In genomic region chr10:126987183-126988118, GRCm38 (mm10) we compare ENCODE assay signal across 9 mouse cellular contexts. TPM values are rescaled to one million over a fixed set of nuclear protein-coding genes. Genes with fewer than 3 reads are reported as not detected.
DNase-seq lines count a peak whose midpoint lies in the region; ATAC-seq and TF ChIP-seq lines count a peak whose summit lies in the region.
"Had no signal": no experiment of that assay in that cellular context is flagged by ENCODE, and none has a peak within 500 bp of the region (broad histone marks: within the 10 kb centered on the region; RNA-seq: fewer than 3 reads in every experiment).

No protein-coding gene starts in this region.

- H3K4me1 ChIP-seq in heart, adult 2 months (ENCODE audit: control insufficient read depth, insufficient read depth, low read length), result peaks cover 67% of the 10 kb centered on the region
- H3K4me1 ChIP-seq in neural tube, embryonic 12.5 days, result peaks cover 68% of the 10 kb centered on the region
- peaks cover 79% of the 10 kb centered on the region for H3K4me1 ChIP-seq in intestine, embryonic 15.5 days (replicated peaks)
- peaks cover 78% of the 10 kb centered on the region for H3K4me1 ChIP-seq in stomach, embryonic 16.5 days (ENCODE audit: control insufficient read depth, insufficient read depth, low read length)

- intact Hi-C loops in heart, adult 2 months (cut with DNase I), result loop anchor here (2.0 kb wide), 1 partner anchor 59 kb away; no protein-coding TSS in a partner anchor

- TF ChIP-seq EP300 in heart, adult 2 months (IDR thresholded peaks at IDR 0.05; ENCODE audit: insufficient read depth, low read depth, low read length), result no peak

- H3K36me3 ChIP-seq in heart, adult 2 months (ENCODE audit: control insufficient read depth, insufficient read depth, low read length), result peaks cover 16% of the 10 kb centered on the region
- peaks cover 7% of the 10 kb centered on the region for H3K36me3 ChIP-seq in neural tube, embryonic 12.5 days
- H3K36me3 ChIP-seq in intestine, embryonic 15.5 days, result peaks cover 11% of the 10 kb centered on the region
- peaks cover 4% of the 10 kb centered on the region; the same call in 1 of the 2 replicates for H3K36me3 ChIP-seq in stomach, embryonic 16.5 days (ENCODE audit: control insufficient read depth, insufficient read depth, low read length)

- 0 out of 2 replicates have a peak overlapping the region, but pooled peaks have one; percentile 0 for H3K9ac ChIP-seq in heart, adult 2 months (ENCODE audit: low read depth, low read length)
- no peak overlapping the region for H3K9ac ChIP-seq in neural tube, embryonic 12.5 days
- 0 out of 2 replicates have a peak overlapping the region, but pooled peaks have one; percentile 6 for H3K9ac ChIP-seq in intestine, embryonic 15.5 days
- H3K9ac ChIP-seq in stomach, embryonic 16.5 days (ENCODE audit: low read length), result peak overlapping the region; percentile 52

- TF ChIP-seq CTCF in heart, adult 2 months (IDR thresholded peaks at IDR 0.05), result no peak

- no peak for TF ChIP-seq POLR2A in heart, adult 2 months (IDR thresholded peaks at IDR 0.05; ENCODE audit: insufficient read depth, low read depth, low read length)

- H3K9me3 ChIP-seq in neural tube, embryonic 12.5 days, result no peaks in the 10 kb centered on the region
- no peaks in the 10 kb centered on the region for H3K9me3 ChIP-seq in intestine, embryonic 15.5 days
- no peaks in the 10 kb centered on the region for H3K9me3 ChIP-seq in stomach, embryonic 16.5 days (replicated peaks; ENCODE audit: control insufficient read depth, low read length)

- H3K27ac ChIP-seq in heart, adult 2 months, result peak overlapping the region; percentile 73
- H3K27ac ChIP-seq in neural tube, embryonic 12.5 days, result 0 out of 2 replicates have a peak overlapping the region, but pooled peaks have one; percentile 2
- H3K27ac ChIP-seq in intestine, embryonic 15.5 days, result peak overlapping the region; percentile 89
- peak overlapping the region; percentile 85 for H3K27ac ChIP-seq in stomach, embryonic 16.5 days (ENCODE audit: low read length)

- H3K79me2 ChIP-seq in heart, adult 2 months (replicated peaks; ENCODE audit: control insufficient read depth, insufficient read depth, low read length), result peaks cover 24% of the 10 kb centered on the region

- 17% methylated on average over 8 of the region's 8 CpGs for WGBS in heart, adult 2 months
- 59% methylated on average over 8 of the region's 8 CpGs for WGBS in neural tube, embryonic 12.5 days
- 54% methylated on average over 8 of the region's 8 CpGs for WGBS in intestine, embryonic 15.5 days
- WGBS in stomach, embryonic 16.5 days, result 45% methylated on average over 8 of the region's 8 CpGs

- no peak for ATAC-seq in neural tube, embryonic 12.5 days (ENCODE audit: low FRiP score, low read depth)
- no peak for ATAC-seq in intestine, embryonic 15.5 days
- no peak for ATAC-seq in stomach, embryonic 16.5 days (ENCODE audit: insufficient read depth, low FRiP score)

- H3K4me2 ChIP-seq in neural tube, embryonic 12.5 days (replicated peaks), result peak overlapping the region; percentile 32; the same call in 1 of the 2 replicates
- H3K4me2 ChIP-seq in intestine, embryonic 15.5 days (replicated peaks), result peak overlapping the region; percentile 34
- peak overlapping the region; percentile 46 for H3K4me2 ChIP-seq in stomach, embryonic 16.5 days (ENCODE audit: low read depth, low read length)

- peak overlapping the region; percentile 23 for H3K4me3 ChIP-seq in heart, adult 2 months
- H3K4me3 ChIP-seq in neural tube, embryonic 12.5 days, result no peak overlapping the region
- H3K4me3 ChIP-seq in intestine, embryonic 15.5 days (replicated peaks), result 0 out of 2 replicates have a peak overlapping the region, but pooled peaks have one; percentile 2
- peak overlapping the region; percentile 18 for H3K4me3 ChIP-seq in stomach, embryonic 16.5 days (replicated peaks; ENCODE audit: low read length)

- no peaks in the 10 kb centered on the region for H3K27me3 ChIP-seq in heart, adult 2 months (ENCODE audit: control insufficient read depth, insufficient read depth, low read length)
- no peaks in the 10 kb centered on the region; the same call in 1 of the 2 replicates for H3K27me3 ChIP-seq in neural tube, embryonic 12.5 days (replicated peaks)
- H3K27me3 ChIP-seq in intestine, embryonic 15.5 days (replicated peaks), result no peaks in the 10 kb centered on the region
- no peaks in the 10 kb centered on the region for H3K27me3 ChIP-seq in stomach, embryonic 16.5 days (ENCODE audit: control insufficient read depth, insufficient read depth, low read length)
- H3K27me3 ChIP-seq: Patski had no signal

- DNase-seq in heart, adult 2 months, result no peak
- no peak for DNase-seq in heart, adult 9 months (ENCODE audit: low spot score in 2 of 2)
- DNase-seq in neural tube, embryonic 10.5 days (ENCODE audit: extremely low spot score, low spot score), result no peak
- no peak for DNase-seq in spleen, postnatal 14 days (ENCODE audit: low spot score in 2 of 2)
- no peak for DNase-seq in natural killer cell, adult 2 months (ENCODE audit: low spot score in 2 of 2)

RNA-seq across cellular contexts. Expression of gene Ctdsp2, which starts 8.9 kb away (rescaled TPM):
- total RNA-seq in heart, adult 2 months (2021), result 100 to 1,000 TPM in 1 of 2 experiments, 10 to 100 TPM in 1; 82.2 to 108 TPM
- 85.6 and 114 TPM in 2 replicates for polyA plus RNA-seq in heart, adult 2 months (2012; rRNA removed)
- 39.4 and 42.6 TPM in 2 replicates for polyA plus RNA-seq in neural tube, embryonic 12.5 days (2016; fragmentation: Nextera tagmentation; extraction: Ambion mirVana)
- 53.6 and 55.2 TPM in 2 replicates for polyA plus RNA-seq in intestine, embryonic 15.5 days (2015; fragmentation: Nextera tagmentation; extraction: Ambion mirVana)
- polyA plus RNA-seq in stomach, embryonic 16.5 days (2015; fragmentation: Nextera tagmentation; extraction: Ambion mirVana), result 49.4 and 53.4 TPM in 2 replicates

RNA-seq across cellular contexts. Expression of gene Avil, which starts 13.1 kb away (rescaled TPM):
- under 1 TPM; 0.34 to 0.48 TPM for total RNA-seq in heart, adult 2 months (2021)
- polyA plus RNA-seq in heart, adult 2 months (2012; rRNA removed), result 0.26 and 0.29 TPM in 2 replicates
- 5.2 and 10.0 TPM in 2 replicates for polyA plus RNA-seq in neural tube, embryonic 12.5 days (2016; fragmentation: Nextera tagmentation; extraction: Ambion mirVana)
- polyA plus RNA-seq in intestine, embryonic 15.5 days (2015; fragmentation: Nextera tagmentation; extraction: Ambion mirVana), result 0.10 and 0.21 TPM in 2 replicates
- 1.0 and 1.9 TPM in 2 replicates for polyA plus RNA-seq in stomach, embryonic 16.5 days (2015; fragmentation: Nextera tagmentation; extraction: Ambion mirVana)

RNA-seq across cellular contexts. Expression of gene Tsfm, which starts 43.2 kb away (rescaled TPM):
- 10 to 100 TPM; 50.8 to 58.7 TPM for total RNA-seq in heart, adult 2 months (2021)
- polyA plus RNA-seq in heart, adult 2 months (2012; rRNA removed), result 40.0 and 42.4 TPM in 2 replicates
- 70.7 and 70.9 TPM in 2 replicates for polyA plus RNA-seq in neural tube, embryonic 12.5 days (2016; fragmentation: Nextera tagmentation; extraction: Ambion mirVana)
- 91.8 and 99.3 TPM in 2 replicates for polyA plus RNA-seq in intestine, embryonic 15.5 days (2015; fragmentation: Nextera tagmentation; extraction: Ambion mirVana)
- polyA plus RNA-seq in stomach, embryonic 16.5 days (2015; fragmentation: Nextera tagmentation; extraction: Ambion mirVana), result 80.4 and 80.6 TPM in 2 replicates

RNA-seq across cellular contexts. Expression of gene Mettl1, which starts 53.8 kb away (rescaled TPM):
- 1 to 10 TPM; 6.3 to 7.0 TPM for total RNA-seq in heart, adult 2 months (2021)
- 12.3 and 16.0 TPM in 2 replicates for polyA plus RNA-seq in heart, adult 2 months (2012; rRNA removed)
- 31.5 and 32.5 TPM in 2 replicates for polyA plus RNA-seq in neural tube, embryonic 12.5 days (2016; fragmentation: Nextera tagmentation; extraction: Ambion mirVana)
- 48.9 and 55.1 TPM in 2 replicates for polyA plus RNA-seq in intestine, embryonic 15.5 days (2015; fragmentation: Nextera tagmentation; extraction: Ambion mirVana)
- polyA plus RNA-seq in stomach, embryonic 16.5 days (2015; fragmentation: Nextera tagmentation; extraction: Ambion mirVana), result 49.4 and 49.5 TPM in 2 replicates

RNA-seq across cellular contexts. Expression of gene Eef1akmt3, which starts 53.9 kb away (rescaled TPM):
- total RNA-seq in heart, adult 2 months (2021), result not detected
- 0.06 TPM in 2 replicates for polyA plus RNA-seq in heart, adult 2 months (2012; rRNA removed)
- polyA plus RNA-seq in neural tube, embryonic 12.5 days (2016; fragmentation: Nextera tagmentation; extraction: Ambion mirVana), result 0.15 and 0.17 TPM in 2 replicates
- 0.40 and 0.69 TPM in 2 replicates for polyA plus RNA-seq in intestine, embryonic 15.5 days (2015; fragmentation: Nextera tagmentation; extraction: Ambion mirVana)
- 1.3 and 1.5 TPM in 2 replicates for polyA plus RNA-seq in stomach, embryonic 16.5 days (2015; fragmentation: Nextera tagmentation; extraction: Ambion mirVana)

Comparison
In these comparisons a context has a peak if more than half of its experiments do, and no peak if none do; other contexts are left out.
1. H3K27ac ChIP-seq: peak in every context shown above with its lines; median percentile 89 in intestine, embryonic 15.5 days; 85 in stomach, embryonic 16.5 days; 73 in heart, adult 2 months; 2 in neural tube, embryonic 12.5 days.